Mouse (Mus musculus) ES-Bruce4 (cell line): Measurements from ENCODE around the gene Slc17a2. TPM values are rescaled to one million over a fixed set of nuclear protein-coding genes. Genes with fewer than 3 reads are reported as not detected.
"Not testable (repeated sequence)": the region's sequence is repeated elsewhere in the genome, so short reads cannot be mapped to it uniquely, and the experiment has no call there.

Source experiments
- H3K27ac ChIP-seq: 2 replicates; pipeline ENCODE4 v1.5.1; 2012; ENCODE audit warnings: low read length, inconsistent platforms; ENCODE audit not compliant: insufficient read depth
- H3K27me3 ChIP-seq: 2 replicates; pipeline ENCODE4 v1.6.1; 2012; ENCODE audit warnings: mild to moderate bottlenecking, low read length, inconsistent platforms; ENCODE audit not compliant: control insufficient read depth, poor library complexity, insufficient read depth, severe bottlenecking
- H3K36me3 ChIP-seq: 2 replicates; pipeline ENCODE4 v1.6.1; 2012; ENCODE audit warnings: inconsistent platforms, mild to moderate bottlenecking, low read length, moderate library complexity; ENCODE audit not compliant: control insufficient read depth, poor library complexity, insufficient read depth, severe bottlenecking
- H3K4me1 ChIP-seq: one replicate; pipeline ENCODE4 v1.8.1; 2011; ENCODE audit warnings: low read length; ENCODE audit not compliant: control insufficient read depth, insufficient read depth
- H3K4me3 ChIP-seq: 2 replicates; pipeline ENCODE4 v1.5.1; 2011; ENCODE audit warnings: low read depth, mild to moderate bottlenecking, low read length
- H3K9ac ChIP-seq: 2 replicates; pipeline ENCODE4 v1.6.1; 2012; ENCODE audit warnings: low read depth, mild to moderate bottlenecking, inconsistent platforms; ENCODE audit not compliant: poor library complexity, severe bottlenecking
- H3K9me3 ChIP-seq: replicated peaks from 2 replicates; pipeline ENCODE4 v1.6.1; 2012; ENCODE audit warnings: mild to moderate bottlenecking, low read length, inconsistent platforms; ENCODE audit not compliant: control insufficient read depth, poor library complexity, insufficient read depth, severe bottlenecking
- CTCF ChIP-seq: IDR thresholded peaks from one replicate; pipeline ENCODE4 v1.8.1; 2011; ENCODE audit warnings: low read depth, low read length
- EP300 ChIP-seq: IDR thresholded peaks from 2 replicates; pipeline ENCODE4 v1.6.1; 2011; ENCODE audit warnings: low read depth, low read length; ENCODE audit not compliant: insufficient read depth
- POLR2A ChIP-seq: IDR thresholded peaks from one replicate; pipeline ENCODE4 v1.8.1; 2011; ENCODE audit warnings: low read length; ENCODE audit not compliant: insufficient read depth
- polyA plus RNA-seq: library from polyadenylated mRNA; stranded (reverse); fragments of >200 nt; gene quantifications from 2 replicates; pipeline ENCODE4 v1.2.4, GENCODE M21; 2011; ENCODE audit warnings: low read depth; ENCODE audit not compliant: missing spikeins, insufficient read depth, insufficient read length

Gene Slc17a2
- polyA plus RNA-seq, 1 experiment = not detected

GRCm38 (mm10) chr13:23764324-23765171, 42.2 kb upstream of the Slc17a2 start:
- H3K27ac ChIP-seq = peak overlapping the region; percentile 84
- H3K4me3 ChIP-seq = peak overlapping the region; percentile 84
- no peaks in the 10 kb centered on the region for H3K9me3 ChIP-seq
- H3K9ac ChIP-seq = peak overlapping the region; percentile 97
- no peaks in the 10 kb centered on the region for H3K36me3 ChIP-seq
- H3K4me1 ChIP-seq = no peaks in the 10 kb centered on the region
- TF ChIP-seq POLR2A (peak; percentile 42), CTCF (no peak), EP300 (no peak)
- no peaks in the 10 kb centered on the region for H3K27me3 ChIP-seq

- Histone ChIP-seq H3K27me3 (no peaks in the 10 kb centered on the region), H3K9me3 (no peaks in the 10 kb centered on the region), H3K4me3 (no peak overlapping the region), H3K36me3 (no peaks in the 10 kb centered on the region), H3K27ac (peak overlapping the region; percentile 84), H3K9ac (peak overlapping the region; percentile 97), H3K4me1 (no peaks in the 10 kb centered on the region)
- no peak for TF ChIP-seq CTCF
- no peak for TF ChIP-seq EP300
Measured at GRCm38 (mm10) chr13:23765172-23765513, 41.6 kb upstream of the Slc17a2 start.

GRCm38 (mm10) chr13:23766772-23767171, 40.0 kb upstream of the Slc17a2 start:
- no peaks in the 10 kb centered on the region for H3K27me3 ChIP-seq
- H3K27ac ChIP-seq = no peak overlapping the region
- TF ChIP-seq EP300 = no peak
- no peak overlapping the region for H3K9ac ChIP-seq
- no peaks in the 10 kb centered on the region for H3K4me1 ChIP-seq
- H3K36me3 ChIP-seq = no peaks in the 10 kb centered on the region
- no peaks in the 10 kb centered on the region for H3K9me3 ChIP-seq
- no peak overlapping the region for H3K4me3 ChIP-seq

- no peaks in the 10 kb centered on the region for H3K9me3 ChIP-seq
- H3K27me3 ChIP-seq = no peaks in the 10 kb centered on the region
- no peaks in the 10 kb centered on the region for H3K4me1 ChIP-seq
- H3K9ac ChIP-seq = no peak overlapping the region
- no peak overlapping the region for H3K27ac ChIP-seq
- no peak for TF ChIP-seq EP300
- no peaks in the 10 kb centered on the region for H3K36me3 ChIP-seq
- no peak overlapping the region for H3K4me3 ChIP-seq
Measured at GRCm38 (mm10) chr13:23768834-23769397, 37.9 kb upstream of the Slc17a2 start.

GRCm38 (mm10) chr13:23769613-23770012, 37.2 kb upstream of the Slc17a2 start, which contains the start of gene Trim38:
Trim38 (plus strand) TSS chr13:23769913.
- not testable (repeated sequence) for H3K27ac ChIP-seq, H3K27me3 ChIP-seq, H3K9ac ChIP-seq, H3K9me3 ChIP-seq, H3K36me3 ChIP-seq, H3K4me3 ChIP-seq, H3K4me1 ChIP-seq

GRCm38 (mm10) chr13:23772561-23773313, 34.1 kb upstream of the Slc17a2 start:
- Histone ChIP-seq H3K9me3 (no peaks in the 10 kb centered on the region; the same call in 1 of the 2 replicates), H3K9ac (no peak overlapping the region), H3K4me3 (no peak overlapping the region), H3K4me1 (no peaks in the 10 kb centered on the region), H3K27me3 (no peaks in the 10 kb centered on the region), H3K27ac (no peak overlapping the region), H3K36me3 (no peaks in the 10 kb centered on the region)
- TF ChIP-seq POLR2A = no peak
- TF ChIP-seq EP300 = no peak
- no peak for TF ChIP-seq CTCF
